Mouse (Mus musculus): ENCODE measurements at regions not wholly inside any gene's neighbourhood (a gene's known extent, or its start where the extent isn't known, plus 50 kb on each side); places are given as distances from the start of the nearest gene placed in this dataset.

DNA sequence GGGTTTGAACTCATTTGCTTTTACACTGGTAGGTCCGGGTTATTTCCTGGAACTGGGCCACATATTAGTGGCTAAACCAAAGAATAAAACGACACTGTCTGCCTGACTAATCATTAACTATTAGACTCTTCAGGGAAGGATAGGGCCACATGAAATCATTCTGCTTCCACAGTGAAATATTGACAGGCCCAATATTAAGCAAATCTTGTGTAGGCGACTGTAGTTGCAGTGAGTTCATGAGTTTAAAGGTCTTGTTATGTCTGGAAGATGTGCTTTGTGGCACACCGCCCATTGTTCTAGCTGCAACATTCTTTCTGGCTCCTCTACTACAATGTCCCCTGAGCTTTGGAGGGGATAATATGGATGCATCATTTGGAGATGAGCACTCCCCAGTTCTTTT lies 65.7 kb upstream of the Pbx1 start:
- no peak for DNase-seq

DNA sequence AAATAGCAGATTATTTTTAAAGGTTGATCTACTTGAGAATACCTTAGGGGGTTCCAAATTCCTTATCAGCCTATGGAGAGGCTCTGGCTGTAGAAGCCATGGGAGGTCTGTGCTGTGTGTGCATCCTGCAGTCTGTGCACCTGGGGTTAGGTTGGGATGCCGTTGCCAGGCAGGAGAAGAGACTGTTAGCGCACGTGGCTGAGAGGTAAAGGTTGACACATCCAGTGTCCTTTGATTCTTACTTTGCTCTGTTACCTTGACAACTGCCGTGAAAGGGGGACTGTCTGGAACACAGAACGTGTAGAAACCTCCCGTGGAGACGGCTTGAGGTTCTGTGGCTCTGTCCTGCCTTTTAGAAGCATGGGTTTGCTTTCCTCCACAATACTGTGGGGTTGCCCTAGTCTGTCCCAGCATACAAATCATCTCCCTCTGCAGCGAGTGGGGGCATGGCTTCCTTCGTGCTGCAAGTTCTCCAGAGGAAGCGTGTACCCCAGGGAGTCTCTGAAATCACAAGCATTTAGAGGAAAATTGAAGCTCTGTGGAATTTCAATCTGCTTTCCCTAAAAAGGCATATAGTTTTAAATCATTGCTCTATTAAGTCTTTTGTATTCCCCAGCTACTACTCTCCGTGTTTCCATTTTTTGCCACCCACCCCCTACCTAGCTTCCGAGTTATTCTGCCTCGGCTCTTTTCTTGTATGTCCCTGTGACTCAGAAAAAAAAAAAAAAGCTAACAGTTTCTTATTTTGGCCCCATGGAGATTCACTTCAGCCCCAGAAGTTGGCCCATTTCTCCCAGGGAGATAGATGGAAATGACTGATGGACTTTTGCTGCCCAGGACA lies 63.8 kb upstream of the Pbx1 start:
- no peak for DNase-seq

DNA sequence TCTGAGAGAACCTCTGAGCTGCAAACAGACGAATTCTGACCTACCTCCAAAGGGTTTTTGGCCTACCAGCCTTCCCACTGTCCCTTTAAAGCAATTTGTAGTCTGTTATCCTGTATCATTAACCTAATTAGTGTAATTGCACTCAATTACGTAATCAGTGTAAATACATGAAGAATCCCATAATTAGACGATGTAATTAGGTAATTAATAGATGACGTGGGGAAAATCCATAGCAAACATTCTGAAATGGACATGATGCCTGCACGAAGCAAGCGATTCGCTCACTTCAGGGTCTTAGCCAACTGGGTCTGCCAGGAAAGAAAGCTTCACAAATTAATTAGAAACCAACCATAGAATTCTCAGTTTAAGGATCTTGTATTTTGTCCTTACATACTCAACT lies 55.4 kb upstream of the Pbx1 start:
- no peak for DNase-seq

DNA sequence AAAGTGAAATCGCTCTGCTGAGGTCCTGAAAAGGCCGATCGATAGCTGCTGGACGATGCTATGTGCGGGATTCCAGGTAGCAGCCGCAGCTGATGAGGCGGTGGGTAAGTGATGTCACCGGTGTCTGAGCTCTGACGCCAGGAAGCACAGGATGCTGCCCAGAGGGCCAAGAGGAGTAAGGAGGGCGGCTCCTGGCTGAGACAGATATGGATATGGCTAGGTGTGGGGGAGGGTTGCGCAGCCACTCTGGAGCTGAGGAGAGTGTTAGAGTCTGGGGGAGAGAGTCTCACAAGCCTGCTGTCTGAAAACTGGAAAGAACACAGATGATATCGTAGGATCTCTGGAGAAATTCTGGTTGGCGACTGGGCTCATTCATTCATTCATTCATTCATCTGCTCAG lies 51.6 kb upstream of the Pbx1 start:
- DNase-seq: no peak
